Mouse (Mus musculus) lung, embryonic 15.5 days (tissue): ENCODE measurements around the gene Gm10643. TPM values are rescaled to one million over a fixed set of nuclear protein-coding genes. Genes with fewer than 3 reads are reported as not detected.

Experiments
- ATAC-seq: fragments of 200-750 bp; cut with Nextera tagmentation; 2 replicates; pipeline ENCODE4 v1.8.0; 2017; ENCODE audit warnings: moderate number of reproducible peaks, borderline replicate concordance; ENCODE audit not compliant: low FRiP score, low TSS enrichment; ENCODE audit errors: extremely low read depth
- H3K27ac ChIP-seq: fragments of 300-500 bp; sonication (generic); 2 replicates; pipeline ENCODE4 v1.5.1; 2015; ENCODE audit warnings: moderate library complexity, mild to moderate bottlenecking, inconsistent platforms
- H3K27me3 ChIP-seq: fragments of 300-500 bp; sonication (generic); 2 replicates; pipeline ENCODE4 v1.6.1; 2015; ENCODE audit warnings: inconsistent platforms
- H3K36me3 ChIP-seq: fragments of 300-500 bp; sonication (generic); 2 replicates; pipeline ENCODE4 v1.6.1; 2015; ENCODE audit warnings: inconsistent platforms
- H3K4me1 ChIP-seq: fragments of 300-500 bp; sonication (generic); 2 replicates; pipeline ENCODE4 v1.6.1; 2015; ENCODE audit warnings: inconsistent platforms
- H3K4me2 ChIP-seq: fragments of 300-500 bp; sonication (generic); 2 replicates; pipeline ENCODE4 v1.6.1; 2015; ENCODE audit warnings: inconsistent platforms, mild to moderate bottlenecking, moderate library complexity
- H3K4me3 ChIP-seq: fragments of 300-500 bp; sonication (generic); 2 replicates; pipeline ENCODE4 v1.5.1; 2015; ENCODE audit warnings: mild to moderate bottlenecking, inconsistent platforms
- H3K9ac ChIP-seq: fragments of 300-500 bp; sonication (generic); 2 replicates; pipeline ENCODE4 v1.6.1; 2015; ENCODE audit warnings: inconsistent platforms
- H3K9me3 ChIP-seq: fragments of 300-500 bp; sonication (generic); 2 replicates; pipeline ENCODE4 v1.6.1; 2016; ENCODE audit warnings: inconsistent platforms
- WGBS: fragments of 180-500 bp; shearing (Covaris S2); methylation state at CpG from one replicate; pipeline ENCODE4 v1.1.7; 2015; 5-methylcytosine and 5-hydroxymethylcytosine counted together
- polyA plus RNA-seq: library from polyadenylated mRNA; unstranded; fragments of >200 nt; fragmentation: Nextera tagmentation; extraction: Ambion mirVana; gene quantifications from 2 replicates; pipeline ENCODE4 v1.2.1, GENCODE M21; 2015

Gm10643 gene
- polyA plus RNA-seq = 1.3 TPM in 2 replicates

GRCm38 (mm10) chr8:84065037-84065436 is at the start of gene Gm10643:
TSS of gene Gm10643 (minus strand) at chr8:84065137.
- Histone ChIP-seq H3K9me3 (no peaks in the 10 kb centered on the region), H3K4me2 (peak within 1 kb of the TSS; percentile 78), H3K36me3 (no peaks in the 10 kb centered on the region), H3K27me3 (no peaks in the 10 kb centered on the region), H3K27ac (peak within 1 kb of the TSS; percentile 90), H3K4me3 (peak within 1 kb of the TSS; percentile 95), H3K9ac (peak within 1 kb of the TSS; percentile 63), H3K4me1 (peaks cover 26% of the 10 kb centered on the region)
- no peak for ATAC-seq
- 95% methylated on average over 1 of the region's 1 CpGs for whole genome bisulfite sequencing

- Histone ChIP-seq H3K4me3 (no peak overlapping the region), H3K4me2 (no peak overlapping the region), H3K36me3 (peaks cover 12% of the 10 kb centered on the region; the same call in 1 of the 2 replicates), H3K9ac (no peak overlapping the region), H3K27me3 (no peaks in the 10 kb centered on the region), H3K4me1 (peaks cover 19% of the 10 kb centered on the region), H3K9me3 (no peaks in the 10 kb centered on the region), H3K27ac (no peak overlapping the region)
- no peak for ATAC-seq
- 89% methylated on average over 6 of the region's 6 CpGs for WGBS
Measured at GRCm38 (mm10) chr8:84106216-84107040, 41.5 kb upstream of the Gm10643 start.

- no peak for ATAC-seq
- H3K27ac ChIP-seq = no peak overlapping the region
- 81% methylated on average over 2 of the region's 2 CpGs for WGBS
Measured at GRCm38 (mm10) chr8:84105676-84106075, 40.7 kb upstream of the Gm10643 start.

GRCm38 (mm10) chr8:84104697-84105609 is 40.0 kb upstream of the Gm10643 start, which contains the start of gene Dcaf15:
TSS of gene Dcaf15 (minus strand) at chr8:84104768.
- Histone ChIP-seq H3K27me3 (no peaks in the 10 kb centered on the region), H3K27ac (peak within 1 kb of the TSS; percentile 77), H3K4me1 (peaks cover 19% of the 10 kb centered on the region), H3K4me2 (peak within 1 kb of the TSS; percentile 85), H3K9ac (peak within 1 kb of the TSS; percentile 64), H3K9me3 (no peaks in the 10 kb centered on the region), H3K36me3 (peaks cover 21% of the 10 kb centered on the region; the same call in 1 of the 2 replicates), H3K4me3 (peak within 1 kb of the TSS; percentile 57)
- 7% methylated on average over 41 of the region's 42 CpGs for whole genome bisulfite sequencing
- peak; percentile 97 for ATAC-seq

More at GRCm38 (mm10) chr8:84105676-84106075, 40.7 kb upstream of the Gm10643 start:
- H3K4me2 ChIP-seq = no peak overlapping the region
- H3K9me3 ChIP-seq = no peaks in the 10 kb centered on the region
- no peak overlapping the region for H3K9ac ChIP-seq
- no peak overlapping the region for H3K4me3 ChIP-seq
- peaks cover 18% of the 10 kb centered on the region; the same call in 1 of the 2 replicates for H3K36me3 ChIP-seq
- no peaks in the 10 kb centered on the region for H3K27me3 ChIP-seq
- H3K4me1 ChIP-seq = peaks cover 19% of the 10 kb centered on the region

- H3K9me3 ChIP-seq = no peaks in the 10 kb centered on the region
- peaks cover 22% of the 10 kb centered on the region; the same call in 1 of the 2 replicates for H3K36me3 ChIP-seq
- 0% methylated on average over 22 of the region's 29 CpGs for WGBS
- peak overlapping the region; percentile 64 for H3K9ac ChIP-seq
- peak overlapping the region; percentile 77 for H3K27ac ChIP-seq
- no peaks in the 10 kb centered on the region for H3K27me3 ChIP-seq
- H3K4me2 ChIP-seq = peak overlapping the region; percentile 85
- peak; percentile 77 for ATAC-seq
- peaks cover 19% of the 10 kb centered on the region for H3K4me1 ChIP-seq
- peak overlapping the region; percentile 57 for H3K4me3 ChIP-seq
Measured at GRCm38 (mm10) chr8:84104221-84104620, 39.3 kb upstream of the Gm10643 start.

- Histone ChIP-seq H3K27ac (0 out of 2 replicates have a peak overlapping the region, but pooled peaks have one; percentile 77), H3K4me2 (peak overlapping the region; percentile 85), H3K4me1 (peaks cover 19% of the 10 kb centered on the region), H3K27me3 (no peaks in the 10 kb centered on the region), H3K9ac (peak overlapping the region; percentile 64), H3K4me3 (peak overlapping the region; percentile 57), H3K9me3 (no peaks in the 10 kb centered on the region), H3K36me3 (peaks cover 28% of the 10 kb centered on the region; the same call in 1 of the 2 replicates)
- WGBS = 36% methylated on average over 3 of the region's 3 CpGs
- no peak for ATAC-seq
Measured at GRCm38 (mm10) chr8:84103601-84104000, 38.7 kb upstream of the Gm10643 start.

- Histone ChIP-seq H3K4me3 (no peak overlapping the region), H3K4me2 (no peak overlapping the region), H3K27me3 (no peaks in the 10 kb centered on the region), H3K36me3 (peaks cover 47% of the 10 kb centered on the region), H3K27ac (no peak overlapping the region), H3K4me1 (peaks cover 19% of the 10 kb centered on the region), H3K9ac (no peak overlapping the region), H3K9me3 (no peaks in the 10 kb centered on the region)
- WGBS = 89% methylated on average over 25 of the region's 25 CpGs
- no peak for ATAC-seq
Measured at GRCm38 (mm10) chr8:84101476-84102270, 36.7 kb upstream of the Gm10643 start.

GRCm38 (mm10) chr8:84098376-84098775 is 33.4 kb upstream of the Gm10643 start:
- Histone ChIP-seq H3K4me2 (no peak overlapping the region), H3K4me1 (peaks cover 6% of the 10 kb centered on the region), H3K27ac (no peak overlapping the region), H3K4me3 (no peak overlapping the region), H3K9ac (no peak overlapping the region), H3K36me3 (peaks cover 77% of the 10 kb centered on the region), H3K9me3 (no peaks in the 10 kb centered on the region), H3K27me3 (no peaks in the 10 kb centered on the region)
- ATAC-seq = no peak
- WGBS = 91% methylated on average over 7 of the region's 7 CpGs

- Histone ChIP-seq H3K9me3 (no peaks in the 10 kb centered on the region), H3K9ac (no peak overlapping the region), H3K27ac (no peak overlapping the region), H3K4me3 (no peak overlapping the region), H3K36me3 (peaks cover 79% of the 10 kb centered on the region), H3K27me3 (no peaks in the 10 kb centered on the region), H3K4me1 (no peaks in the 10 kb centered on the region), H3K4me2 (no peak overlapping the region)
- WGBS = 66% methylated on average over 8 of the region's 8 CpGs
- ATAC-seq = no peak
Measured at GRCm38 (mm10) chr8:84096061-84096460, 31.1 kb upstream of the Gm10643 start.

- Histone ChIP-seq H3K4me1 (no peaks in the 10 kb centered on the region), H3K27me3 (no peaks in the 10 kb centered on the region), H3K4me3 (no peak overlapping the region), H3K27ac (no peak overlapping the region), H3K9ac (no peak overlapping the region), H3K4me2 (no peak overlapping the region), H3K9me3 (no peaks in the 10 kb centered on the region), H3K36me3 (peaks cover 74% of the 10 kb centered on the region)
- 87% methylated on average over 8 of the region's 8 CpGs for WGBS
- no peak for ATAC-seq
Measured at GRCm38 (mm10) chr8:84090585-84090984, 25.6 kb upstream of the Gm10643 start.

- Histone ChIP-seq H3K36me3 (peaks cover 72% of the 10 kb centered on the region), H3K27me3 (no peaks in the 10 kb centered on the region)
Measured at GRCm38 (mm10) chr8:84089277-84089676, 24.3 kb upstream of the Gm10643 start.

More at GRCm38 (mm10) chr8:84089277-84089676, 24.3 kb upstream of the Gm10643 start:
- Histone ChIP-seq H3K4me1 (no peaks in the 10 kb centered on the region), H3K4me3 (no peak overlapping the region), H3K9me3 (no peaks in the 10 kb centered on the region), H3K4me2 (no peak overlapping the region), H3K27ac (no peak overlapping the region), H3K9ac (no peak overlapping the region)
- ATAC-seq = no peak
- 70% methylated on average over 9 of the region's 9 CpGs for WGBS
